Mouse (Mus musculus) left cerebral cortex, adult 2 months (tissue): ENCODE measurements around the gene Prdm9. TPM values are rescaled to one million over a fixed set of nuclear protein-coding genes. Genes with fewer than 3 reads are reported as not detected.
A peak's percentile ranks its signal among the peaks of the same experiment; 100 is the strongest.

ENCODE experiments used
- DNase-seq, 2 experiments: peaks; one replicate each; pipeline ENCODE4 v3.0.0; 2021 to 2022; ENCODE audit warnings: low spot score in 2 of 2, mixed read lengths in 1 of 2; ENCODE audit errors: extremely low spot score in 1 of 2
- H3K27ac ChIP-seq: fragments of 200-600 bp; 2 replicates; pipeline ENCODE4 v1.8.1; 2022
- H3K4me3 ChIP-seq: fragments of 200-600 bp; 2 replicates; pipeline ENCODE4 v1.8.1; 2022
- CTCF ChIP-seq: fragments of 200-600 bp; IDR thresholded peaks from 2 replicates; pipeline ENCODE4 v1.8.1; 2022; ENCODE audit warnings: antibody characterized with exemption, mild to moderate bottlenecking, moderate library complexity
- intact Hi-C: fragments of 180-260 bp; cut with DNase I; formaldehyde crosslinking; loops from one replicate; pipeline ENCODE4 v1.15.1; 2025
- total RNA-seq, 2 experiments: library from RNA; stranded (reverse); gene quantifications; 2 replicates each; pipeline ENCODE4 v1.2.3; 2021

Prdm9 gene
- total RNA-seq, 2 experiments from 2014 or later = 2.9 to 3.1 TPM

DNA sequence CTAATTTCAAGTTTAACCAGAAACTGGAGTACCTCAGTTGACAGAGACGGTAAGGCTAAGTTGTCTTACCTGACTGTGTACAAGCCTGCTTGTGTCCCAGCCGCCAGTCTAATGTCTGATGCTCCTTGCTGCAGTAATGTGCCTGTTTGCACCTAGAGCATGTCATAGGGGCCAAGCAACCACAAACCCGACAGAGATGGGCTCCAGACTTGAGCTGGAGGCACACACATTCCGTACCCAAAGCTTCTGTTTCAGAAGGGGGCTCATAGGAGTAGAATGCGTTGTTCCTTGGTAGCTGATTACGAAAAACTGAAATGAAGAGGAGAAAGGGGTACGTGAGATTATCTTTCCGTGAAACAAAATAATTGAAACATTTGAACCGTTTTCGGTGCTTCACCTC is 37.9 kb downstream of the Prdm9 start:
- DNase-seq = no peak
- Histone ChIP-seq H3K27ac (no peak overlapping the region), H3K4me3 (peak overlapping the region; percentile 72)
- TF ChIP-seq CTCF = no peak
- intact Hi-C loops = loop anchor here (2.0 to 5.0 kb wide), 3 partner anchors 38 to 196 kb away; partner anchors contain the start of gene Prdm9

- intact Hi-C loops = loop anchor here (2.0 kb wide), 1 partner anchor 14 kb away; no protein-coding TSS in a partner anchor
- no peak for TF ChIP-seq CTCF
- DNase-seq = no peak
- no peak overlapping the region for H3K4me3 ChIP-seq
- H3K27ac ChIP-seq = no peak overlapping the region
These were observed 45.4 kb downstream of the Prdm9 start for GRCm38 (mm10) chr17:15518766-15519165.

DNA sequence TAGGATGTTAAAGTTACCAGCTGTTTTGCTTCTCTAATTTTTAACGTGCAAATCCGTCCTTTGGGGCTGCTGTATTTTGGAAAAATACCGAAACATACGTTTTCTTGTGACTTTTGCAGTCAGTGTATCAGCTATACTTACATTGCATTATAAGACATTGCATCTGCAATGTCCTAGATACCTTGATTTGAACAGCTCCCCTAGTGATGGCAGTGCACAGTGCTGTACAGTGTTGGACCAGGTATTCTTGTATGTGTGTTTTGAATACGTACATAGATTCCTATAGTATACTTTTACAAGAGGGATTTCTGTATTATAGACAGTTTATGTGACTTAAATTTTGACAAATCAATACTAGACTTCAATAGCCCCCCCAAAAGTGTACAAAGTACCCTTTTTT is 46.0 kb downstream of the Prdm9 start:
- intact Hi-C loops = loop anchor here (2.0 kb wide), 1 partner anchor 13 kb away; no protein-coding TSS in a partner anchor
- DNase-seq = no peak
- no peak; the same call in 1 of the 2 replicates for TF ChIP-seq CTCF

DNA sequence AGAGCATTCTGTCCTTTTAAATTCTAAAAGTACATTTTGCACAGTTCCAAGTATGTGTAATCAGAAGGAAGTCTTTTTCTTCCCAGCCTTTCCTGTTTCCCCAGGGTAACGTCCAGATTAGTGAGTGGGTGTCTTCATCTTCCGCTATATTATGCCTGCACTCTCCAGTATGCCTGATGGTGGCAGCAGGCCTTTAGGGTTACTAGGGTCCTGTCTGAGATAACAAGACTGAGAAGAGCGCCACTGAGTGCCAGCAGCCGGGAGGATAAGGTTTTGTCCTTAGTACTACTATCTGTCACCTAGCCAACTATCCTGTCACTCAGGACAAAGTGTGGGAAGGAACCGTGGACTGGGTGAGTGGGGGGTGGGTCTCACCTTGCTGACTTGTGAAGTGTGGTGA is 46.4 kb downstream of the Prdm9 start:
- intact Hi-C loops = loop anchor here (2.0 kb wide), 1 partner anchor 13 kb away; no protein-coding TSS in a partner anchor
- TF ChIP-seq CTCF = no peak
- no peak for DNase-seq
- H3K27ac ChIP-seq = no peak overlapping the region
- H3K4me3 ChIP-seq = no peak overlapping the region

More for the DNA sequence above, 46.0 kb downstream of the Prdm9 start:
- no peak overlapping the region for H3K4me3 ChIP-seq
- no peak overlapping the region for H3K27ac ChIP-seq

- Histone ChIP-seq H3K4me3 (no peak overlapping the region), H3K27ac (no peak overlapping the region)
- intact Hi-C loops = no loop called here
- TF ChIP-seq CTCF = no peak
- DNase-seq = no peak
These were observed 53.5 kb downstream of the Prdm9 start for GRCm38 (mm10) chr17:15510694-15511093.

DNA sequence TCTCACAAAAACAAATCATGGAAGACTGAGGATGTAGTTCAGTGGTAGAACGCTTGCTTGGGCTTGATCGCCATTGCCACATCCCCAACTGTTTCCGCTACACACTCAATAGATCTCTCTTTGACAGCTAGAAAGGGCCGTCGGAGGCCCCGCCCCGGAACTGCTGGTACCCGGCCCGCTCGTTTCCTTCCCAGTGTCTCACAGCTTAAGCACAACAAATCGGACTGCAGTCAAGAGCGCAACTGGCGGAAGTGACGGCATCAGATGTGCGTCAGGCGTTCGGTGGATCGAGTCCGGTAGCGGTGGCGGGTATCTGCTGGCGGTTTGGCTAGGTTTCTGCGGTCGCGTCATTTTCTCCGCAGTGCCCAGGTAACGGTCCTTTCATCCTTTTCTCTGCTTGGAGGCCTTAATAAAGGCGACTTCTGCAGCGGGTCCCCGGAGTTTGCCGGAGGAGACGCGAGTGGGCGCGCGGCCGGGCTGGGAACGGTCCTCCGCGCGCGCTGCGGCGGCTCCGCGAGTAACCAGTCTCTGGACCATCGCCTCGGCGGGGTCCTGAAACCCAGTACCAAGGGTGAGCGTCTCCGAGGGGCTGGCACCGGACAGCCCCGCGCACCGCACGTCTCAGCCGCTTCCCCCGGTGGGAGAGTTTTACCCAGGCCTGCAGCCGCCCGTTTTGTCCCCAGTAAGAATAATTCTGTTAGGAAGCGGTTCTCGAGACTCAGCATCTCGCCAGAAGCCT is 64.3 kb downstream of the Prdm9 start, which contains the start of the genes Psmb1 and Tbp:
Gene Psmb1, minus strand, starts transcription at position 96 of the 739 bp plus-strand sequence.
Gene Tbp, plus strand, starts transcription at position 233 of the 739 bp plus-strand sequence.
- no peak for TF ChIP-seq CTCF
- intact Hi-C loops = loop anchor here (2.0 kb wide), 1 partner anchor 65 kb away; the partner anchor contains the start of gene Prdm9
- H3K4me3 ChIP-seq = peak within 1 kb of the TSS; percentile 60
- H3K27ac ChIP-seq = peak within 1 kb of the TSS; percentile 95
- DNase-seq = peak; percentile 97

- Histone ChIP-seq H3K27ac (peak overlapping the region; percentile 95), H3K4me3 (peak overlapping the region; percentile 60)
- no peak for TF ChIP-seq CTCF
- DNase-seq = no peak
- intact Hi-C loops = loop anchor here (2.0 kb wide), 1 partner anchor 66 kb away; the partner anchor contains the start of gene Prdm9
These were observed 65.4 kb downstream of the Prdm9 start for GRCm38 (mm10) chr17:15498753-15499113.

DNA sequence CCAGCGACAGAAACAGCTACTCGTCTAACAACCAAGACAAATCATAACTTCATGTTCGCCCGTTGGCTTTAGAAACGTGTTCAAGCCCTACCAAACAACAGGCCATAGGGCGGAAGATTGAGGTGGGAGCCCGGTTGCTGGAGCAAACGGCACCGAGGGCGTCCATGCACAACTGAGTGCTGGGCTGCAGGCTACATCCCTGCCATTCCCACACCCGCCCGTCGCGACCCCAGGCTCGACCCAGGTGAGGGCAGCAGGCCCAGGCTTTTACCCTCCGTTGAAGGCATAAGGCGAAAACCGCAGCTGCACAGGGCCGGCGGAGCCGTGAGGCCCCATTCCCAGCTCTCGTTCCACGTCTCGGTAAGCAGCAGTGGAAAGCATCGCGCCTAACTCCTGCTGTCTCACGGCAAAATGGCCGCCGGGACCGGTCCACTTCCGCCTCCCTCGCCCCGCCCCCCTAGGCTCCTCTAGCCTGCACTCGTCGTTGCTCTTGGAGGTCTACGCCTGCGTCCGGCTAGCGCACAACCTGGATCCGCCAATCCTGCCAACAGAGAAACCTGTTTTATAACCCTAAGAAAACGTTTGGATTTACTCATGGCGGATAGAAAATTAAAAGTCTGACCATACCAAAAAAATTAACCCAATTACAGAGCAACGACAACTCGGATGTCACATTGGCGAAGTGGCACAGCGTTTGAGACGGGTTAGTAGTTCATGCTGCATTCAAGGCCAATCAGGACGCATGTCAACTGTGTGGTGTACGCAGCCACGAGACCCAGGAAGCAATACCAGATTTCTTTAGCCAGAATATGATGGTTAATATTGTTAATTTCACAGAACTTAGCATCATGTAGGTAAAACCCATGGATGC is 66.0 kb downstream of the Prdm9 start:
- H3K4me3 ChIP-seq = peak overlapping the region; percentile 60
- intact Hi-C loops = loop anchor here (2.0 kb wide), 1 partner anchor 67 kb away; the partner anchor contains the start of gene Prdm9
- peak overlapping the region; percentile 95 for H3K27ac ChIP-seq
- peak; percentile 93 to 94 for DNase-seq
- no peak for TF ChIP-seq CTCF

Other genes starting within 250 kb of the Prdm9 start
- gene Dll1, start 187.5 kb downstream of the Prdm9 start, total RNA-seq = 1 to 10 TPM; 4.8 to 7.1 TPM
- gene Fam120b, start 168.2 kb downstream of the Prdm9 start, total RNA-seq = 10 to 100 TPM; 45.3 to 46.1 TPM
- 100 to 1,000 TPM; 118 to 122 TPM for gene Psmb1, start 64.6 kb downstream of the Prdm9 start, total RNA-seq
- gene Tbp, start 64.5 kb downstream of the Prdm9 start, total RNA-seq = 10 to 100 TPM; 29.3 to 32.2 TPM
- gene Pdcd2, start 37.1 kb downstream of the Prdm9 start, total RNA-seq = 10 to 100 TPM; 19.1 to 21.0 TPM
- gene Chd1, start 140.6 kb upstream of the Prdm9 start, total RNA-seq = 10 to 100 TPM; 25.0 to 28.5 TPM